Mouse (Mus musculus) liver, embryonic 11.5 days (tissue): Measurements from ENCODE around the gene Ripply3. TPM values are rescaled to one million over a fixed set of nuclear protein-coding genes. Genes with fewer than 3 reads are reported as not detected.
A peak's percentile ranks its signal among the peaks of the same experiment; 100 is the strongest.
"Not testable (repeated sequence)": the region's sequence is repeated elsewhere in the genome, so short reads cannot be mapped to it uniquely, and the experiment has no call there.

ENCODE experiments used
- ATAC-seq: fragments of 200-750 bp; cut with Nextera tagmentation; replicated peaks from 2 replicates; pipeline ENCODE4 v1.8.0; 2017; ENCODE audit warnings: moderate number of reproducible peaks, mild to moderate bottlenecking, moderate TSS enrichment, moderate library complexity; ENCODE audit not compliant: low FRiP score
- DNase-seq: peaks from one replicate; pipeline ENCODE4 v3.0.0-alpha.2; 2017; ENCODE audit warnings: low spot score
- H3K27ac ChIP-seq: fragments of 300-500 bp; sonication (generic); 2 replicates; pipeline ENCODE4 v1.5.1; 2014; ENCODE audit warnings: mild to moderate bottlenecking, low read depth, low read length, control low read depth
- H3K27me3 ChIP-seq: fragments of 300-500 bp; sonication (generic); replicated peaks from 2 replicates; pipeline ENCODE4 v1.6.1; 2014; ENCODE audit warnings: low read length, mixed read lengths; ENCODE audit not compliant: control insufficient read depth, insufficient read depth
- H3K36me3 ChIP-seq: fragments of 300-500 bp; sonication (generic); 2 replicates; pipeline ENCODE4 v1.6.1; 2014; ENCODE audit warnings: mild to moderate bottlenecking, low read length, moderate library complexity, mixed read lengths; ENCODE audit not compliant: control insufficient read depth, insufficient read depth
- H3K4me1 ChIP-seq: fragments of 300-500 bp; sonication (generic); replicated peaks from 2 replicates; pipeline ENCODE4 v1.6.1; 2014; ENCODE audit warnings: low read length, mixed read lengths; ENCODE audit not compliant: control insufficient read depth, insufficient read depth
- H3K4me2 ChIP-seq: fragments of 300-500 bp; sonication (generic); 2 replicates; pipeline ENCODE4 v1.6.1; 2014; ENCODE audit warnings: mild to moderate bottlenecking, control low read depth, moderate library complexity
- H3K4me3 ChIP-seq: fragments of 300-500 bp; sonication (generic); 2 replicates; pipeline ENCODE4 v1.5.1; 2014; ENCODE audit warnings: low read depth, low read length, control low read depth
- H3K9ac ChIP-seq: fragments of 300-500 bp; sonication (generic); 2 replicates; pipeline ENCODE4 v1.6.1; 2014; ENCODE audit warnings: low read depth, low read length, control low read depth
- H3K9me3 ChIP-seq: fragments of 300-500 bp; sonication (generic); 2 replicates; pipeline ENCODE4 v1.6.1; 2016; ENCODE audit warnings: low read length, inconsistent platforms, mixed read lengths; ENCODE audit not compliant: control insufficient read depth
- WGBS: fragments of 180-500 bp; shearing (Covaris S2); extraction: QIAGEN DNeasy Blood & Tissue Kit; methylation state at CpG from one replicate; pipeline ENCODE4 v1.1.7; 2014; 5-methylcytosine and 5-hydroxymethylcytosine counted together
- polyA plus RNA-seq: library from polyadenylated mRNA; unstranded; fragments of >200 nt; fragmentation: Nextera tagmentation; extraction: Ambion mirVana; gene quantifications from 2 replicates; pipeline ENCODE4 v1.2.1, GENCODE M21; 2014

The Ripply3 gene
- polyA plus RNA-seq, 1 experiment from 2014 or later = 5.2 TPM

- Histone ChIP-seq H3K36me3 (no peaks in the 10 kb centered on the region), H3K4me2 (no peak overlapping the region), H3K9me3 (no peaks in the 10 kb centered on the region), H3K27ac (no peak overlapping the region; the same call in 1 of the 2 replicates), H3K27me3 (peaks cover 27% of the 10 kb centered on the region), H3K4me1 (peaks cover 16% of the 10 kb centered on the region), H3K4me3 (no peak overlapping the region), H3K9ac (no peak overlapping the region)
- WGBS = 72% methylated on average over 3 of the region's 3 CpGs
- no peak for DNase-seq
- ATAC-seq = peak; percentile 53; the same call in 1 of the 2 replicates
These were observed 2.2 kb upstream of the Ripply3 start for GRCm38 (mm10) chr16:94326008-94326407.

GRCm38 (mm10) chr16:94328881-94329867 is 954 bp downstream of the Ripply3 start:
- no peak overlapping the region for H3K27ac ChIP-seq
- peaks cover 27% of the 10 kb centered on the region for H3K27me3 ChIP-seq
- H3K4me3 ChIP-seq = peak overlapping the region; percentile 66
- H3K4me1 ChIP-seq = peaks cover 16% of the 10 kb centered on the region
- H3K4me2 ChIP-seq = peak overlapping the region; percentile 92
- no peak for DNase-seq
- no peaks in the 10 kb centered on the region for H3K9me3 ChIP-seq
- WGBS = 17% methylated on average over 25 of the region's 25 CpGs
- H3K9ac ChIP-seq = peak overlapping the region; percentile 44; the same call in 1 of the 2 replicates
- no peak for ATAC-seq
- no peaks in the 10 kb centered on the region for H3K36me3 ChIP-seq

GRCm38 (mm10) chr16:94330429-94330828 is 2.2 kb downstream of the Ripply3 start:
- Histone ChIP-seq H3K36me3 (no peaks in the 10 kb centered on the region), H3K4me3 (no peak overlapping the region), H3K9ac (no peak overlapping the region), H3K9me3 (no peaks in the 10 kb centered on the region), H3K4me1 (peaks cover 16% of the 10 kb centered on the region), H3K27me3 (peaks cover 27% of the 10 kb centered on the region), H3K4me2 (no peak overlapping the region), H3K27ac (no peak overlapping the region)
- WGBS = 76% methylated on average over 5 of the region's 5 CpGs
- ATAC-seq = no peak
- no peak for DNase-seq

- Histone ChIP-seq H3K4me1 (peaks cover 16% of the 10 kb centered on the region), H3K9ac (no peak overlapping the region), H3K36me3 (no peaks in the 10 kb centered on the region), H3K4me3 (no peak overlapping the region), H3K4me2 (no peak overlapping the region), H3K27ac (no peak overlapping the region), H3K9me3 (no peaks in the 10 kb centered on the region), H3K27me3 (peaks cover 27% of the 10 kb centered on the region)
- DNase-seq (no peak), ATAC-seq (peak; percentile 8; the same call in 1 of the 2 replicates)
- WGBS = 74% methylated on average over 9 of the region's 9 CpGs
These were observed 3.1 kb downstream of the Ripply3 start for GRCm38 (mm10) chr16:94331233-94331885.

GRCm38 (mm10) chr16:94331886-94332252 is 3.6 kb downstream of the Ripply3 start:
- Histone ChIP-seq H3K9me3 (no peaks in the 10 kb centered on the region), H3K27me3 (peaks cover 27% of the 10 kb centered on the region), H3K4me3 (no peak overlapping the region), H3K4me1 (peaks cover 16% of the 10 kb centered on the region), H3K9ac (no peak overlapping the region), H3K4me2 (no peak overlapping the region), H3K36me3 (no peaks in the 10 kb centered on the region), H3K27ac (no peak overlapping the region)
- WGBS = 61% methylated on average over 5 of the region's 5 CpGs
- peak; percentile 69 for DNase-seq
- ATAC-seq = peak; percentile 53

GRCm38 (mm10) chr16:94335656-94336055 is 7.4 kb downstream of the Ripply3 start:
- Histone ChIP-seq H3K9me3 (no peaks in the 10 kb centered on the region), H3K9ac (no peak overlapping the region), H3K27ac (no peak overlapping the region), H3K4me1 (no peaks in the 10 kb centered on the region), H3K4me2 (no peak overlapping the region), H3K27me3 (no peaks in the 10 kb centered on the region), H3K36me3 (no peaks in the 10 kb centered on the region), H3K4me3 (no peak overlapping the region)
- WGBS = 55% methylated on average over 5 of the region's 5 CpGs
- no peak for DNase-seq
- ATAC-seq = no peak

- not testable (repeated sequence) for H3K9me3 ChIP-seq, H3K36me3 ChIP-seq, H3K27ac ChIP-seq, H3K4me1 ChIP-seq, H3K4me3 ChIP-seq, H3K27me3 ChIP-seq, H3K9ac ChIP-seq, DNase-seq, ATAC-seq, H3K4me2 ChIP-seq
- WGBS = 89% methylated on average over 19 of the region's 22 CpGs
These were observed 11.2 kb downstream of the Ripply3 start for GRCm38 (mm10) chr16:94339164-94340160.

GRCm38 (mm10) chr16:94345733-94346132 is 17.5 kb downstream of the Ripply3 start:
- H3K27ac ChIP-seq = no peak overlapping the region
- H3K4me1 ChIP-seq = no peaks in the 10 kb centered on the region
- H3K9ac ChIP-seq = no peak overlapping the region
- ATAC-seq (no peak), DNase-seq (no peak)
- no peak overlapping the region for H3K4me3 ChIP-seq
- H3K27me3 ChIP-seq = no peaks in the 10 kb centered on the region
- H3K36me3 ChIP-seq = no peaks in the 10 kb centered on the region
- H3K9me3 ChIP-seq = no peaks in the 10 kb centered on the region
- 64% methylated on average over 1 of the region's 1 CpGs for WGBS
- H3K4me2 ChIP-seq = no peak overlapping the region
